Mouse (Mus musculus): ENCODE measurements at regions not wholly inside any gene's neighbourhood (a gene's known extent, or its start where the extent isn't known, plus 50 kb on each side); places are given as distances from the start of the nearest gene placed in this dataset.

DNA sequence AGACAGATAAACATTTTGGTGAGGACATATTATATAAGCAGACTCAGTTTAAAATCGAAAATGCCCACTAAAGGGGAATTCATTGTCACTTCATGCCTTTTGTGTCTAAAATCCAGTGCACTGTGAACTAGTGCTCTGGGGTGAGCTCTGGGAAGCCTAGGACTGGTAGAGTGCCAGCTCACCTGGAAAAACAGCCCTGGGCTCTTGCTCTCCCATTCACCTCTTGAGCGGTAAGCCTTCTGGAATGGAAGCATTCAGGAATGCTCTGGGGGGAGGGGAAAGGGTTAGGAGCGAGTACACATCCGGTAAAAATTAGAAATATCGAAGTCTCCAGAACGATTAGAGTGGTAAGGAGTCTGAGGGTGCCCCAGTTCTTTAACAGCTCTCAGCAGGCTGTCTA is 53.4 kb upstream of the Tbl1xr1 start:
- no peak for TF ChIP-seq CTCF (IDR thresholded peaks at IDR 0.05; ENCODE audit: borderline replicate concordance, insufficient read depth, low read length)
- no peak for TF ChIP-seq POLR2A (IDR thresholded peaks at IDR 0.05; ENCODE audit: low read depth, low read length)

All from embryonic fibroblast, embryonic 13.5 days (primary cell).